Mouse (Mus musculus): ENCODE results near the gene Dnaaf5. TPM values are rescaled to one million over a fixed set of nuclear protein-coding genes. Genes with fewer than 3 reads are reported as not detected.

Gene Dnaaf5
- polyA plus RNA-seq, 1 experiment from 2014 or later: 4.0 TPM

- H3K4me3 ChIP-seq (replicated peaks; ENCODE audit: low read depth, low read length): no peak overlapping the region
- no peaks in the 10 kb centered on the region for H3K27me3 ChIP-seq (ENCODE audit: control insufficient read depth, insufficient read depth, low read length)
- H3K27ac ChIP-seq (replicated peaks; ENCODE audit: low read depth, low read length): no peak overlapping the region
- DNase-seq (no peak), ATAC-seq (ENCODE audit: low FRiP score, low TSS enrichment) (no peak)
- H3K9ac ChIP-seq (replicated peaks; ENCODE audit: low read length): no peak overlapping the region
- H3K9me3 ChIP-seq (ENCODE audit: control insufficient read depth, low read length): no peaks in the 10 kb centered on the region
- H3K4me2 ChIP-seq (ENCODE audit: low read length): no peak overlapping the region
- peaks cover 6% of the 10 kb centered on the region; the same call in 1 of the 2 replicates for H3K4me1 ChIP-seq (ENCODE audit: control insufficient read depth, insufficient read depth, low read length)
- H3K36me3 ChIP-seq (ENCODE audit: control insufficient read depth, insufficient read depth, low read length): peaks cover 12% of the 10 kb centered on the region
Observed at GRCm38 (mm10) chr5:139208183-139208582, 58.2 kb downstream of the Dnaaf5 start.

- H3K4me3 ChIP-seq (replicated peaks; ENCODE audit: low read depth, low read length): no peak overlapping the region
- no peak overlapping the region for H3K27ac ChIP-seq (replicated peaks; ENCODE audit: low read depth, low read length)
- no peak for DNase-seq
- peaks cover 9% of the 10 kb centered on the region for H3K36me3 ChIP-seq (ENCODE audit: control insufficient read depth, insufficient read depth, low read length)
- ATAC-seq (ENCODE audit: low FRiP score, low TSS enrichment): no peak
- no peaks in the 10 kb centered on the region for H3K27me3 ChIP-seq (ENCODE audit: control insufficient read depth, insufficient read depth, low read length)
- H3K9me3 ChIP-seq (ENCODE audit: control insufficient read depth, low read length): no peaks in the 10 kb centered on the region
- WGBS: 91% methylated on average over 10 of the region's 10 CpGs
- peaks cover 6% of the 10 kb centered on the region; the same call in 1 of the 2 replicates for H3K4me1 ChIP-seq (ENCODE audit: control insufficient read depth, insufficient read depth, low read length)
- no peak overlapping the region for H3K4me2 ChIP-seq (ENCODE audit: low read length)
- H3K9ac ChIP-seq (replicated peaks; ENCODE audit: low read length): no peak overlapping the region
Observed at GRCm38 (mm10) chr5:139208871-139209684, 59.1 kb downstream of the Dnaaf5 start.

- H3K4me2 ChIP-seq (ENCODE audit: low read length): no peak overlapping the region
- ATAC-seq (ENCODE audit: low FRiP score, low TSS enrichment) (no peak), DNase-seq (no peak)
- WGBS: 96% methylated on average over 7 of the region's 7 CpGs
- H3K4me1 ChIP-seq (ENCODE audit: control insufficient read depth, insufficient read depth, low read length): peaks cover 6% of the 10 kb centered on the region; the same call in 1 of the 2 replicates
- H3K4me3 ChIP-seq (replicated peaks; ENCODE audit: low read depth, low read length): no peak overlapping the region
- H3K9me3 ChIP-seq (ENCODE audit: control insufficient read depth, low read length): no peaks in the 10 kb centered on the region
- H3K27ac ChIP-seq (replicated peaks; ENCODE audit: low read depth, low read length): no peak overlapping the region
- no peak overlapping the region for H3K9ac ChIP-seq (replicated peaks; ENCODE audit: low read length)
- H3K36me3 ChIP-seq (ENCODE audit: control insufficient read depth, insufficient read depth, low read length): peaks cover 9% of the 10 kb centered on the region
- no peaks in the 10 kb centered on the region for H3K27me3 ChIP-seq (ENCODE audit: control insufficient read depth, insufficient read depth, low read length)
Observed at GRCm38 (mm10) chr5:139209685-139210026, 59.6 kb downstream of the Dnaaf5 start.

GRCm38 (mm10) chr5:139211737-139212385 lies 61.8 kb downstream of the Dnaaf5 start:
- H3K27me3 ChIP-seq (ENCODE audit: control insufficient read depth, insufficient read depth, low read length): no peaks in the 10 kb centered on the region
- 93% methylated on average over 11 of the region's 11 CpGs for WGBS
- ATAC-seq (ENCODE audit: low FRiP score, low TSS enrichment) (no peak), DNase-seq (no peak)
- no peak overlapping the region for H3K4me2 ChIP-seq (ENCODE audit: low read length)
- H3K36me3 ChIP-seq (ENCODE audit: control insufficient read depth, insufficient read depth, low read length): peaks cover 26% of the 10 kb centered on the region
- H3K4me1 ChIP-seq (ENCODE audit: control insufficient read depth, insufficient read depth, low read length): 0 out of 2 replicates have a peak, but pooled peaks cover 2% of the 10 kb centered on the region
- no peak overlapping the region for H3K27ac ChIP-seq (replicated peaks; ENCODE audit: low read depth, low read length)
- H3K4me3 ChIP-seq (replicated peaks; ENCODE audit: low read depth, low read length): no peak overlapping the region
- H3K9ac ChIP-seq (replicated peaks; ENCODE audit: low read length): no peak overlapping the region
- H3K9me3 ChIP-seq (ENCODE audit: control insufficient read depth, low read length): no peaks in the 10 kb centered on the region

- no peak overlapping the region for H3K27ac ChIP-seq (replicated peaks; ENCODE audit: low read depth, low read length)
- H3K9me3 ChIP-seq (ENCODE audit: control insufficient read depth, low read length): no peaks in the 10 kb centered on the region
- H3K9ac ChIP-seq (replicated peaks; ENCODE audit: low read length): no peak overlapping the region
- no peaks in the 10 kb centered on the region for H3K27me3 ChIP-seq (ENCODE audit: control insufficient read depth, insufficient read depth, low read length)
- H3K4me3 ChIP-seq (replicated peaks; ENCODE audit: low read depth, low read length): no peak overlapping the region
- H3K4me2 ChIP-seq (ENCODE audit: low read length): no peak overlapping the region
- H3K36me3 ChIP-seq (ENCODE audit: control insufficient read depth, insufficient read depth, low read length): peaks cover 28% of the 10 kb centered on the region
- H3K4me1 ChIP-seq (ENCODE audit: control insufficient read depth, insufficient read depth, low read length): no peaks in the 10 kb centered on the region
- DNase-seq (no peak), ATAC-seq (ENCODE audit: low FRiP score, low TSS enrichment) (no peak)
Observed at GRCm38 (mm10) chr5:139214298-139214697, 64.3 kb downstream of the Dnaaf5 start.

GRCm38 (mm10) chr5:139215184-139215583 lies 65.2 kb downstream of the Dnaaf5 start:
- Histone ChIP-seq H3K27me3 (ENCODE audit: control insufficient read depth, insufficient read depth, low read length) (no peaks in the 10 kb centered on the region), H3K9me3 (ENCODE audit: control insufficient read depth, low read length) (no peaks in the 10 kb centered on the region), H3K27ac (replicated peaks; ENCODE audit: low read depth, low read length) (no peak overlapping the region), H3K36me3 (ENCODE audit: control insufficient read depth, insufficient read depth, low read length) (peaks cover 27% of the 10 kb centered on the region), H3K4me3 (replicated peaks; ENCODE audit: low read depth, low read length) (no peak overlapping the region), H3K4me1 (ENCODE audit: control insufficient read depth, insufficient read depth, low read length) (no peaks in the 10 kb centered on the region), H3K9ac (replicated peaks; ENCODE audit: low read length) (no peak overlapping the region), H3K4me2 (ENCODE audit: low read length) (no peak overlapping the region)
- DNase-seq (no peak), ATAC-seq (ENCODE audit: low FRiP score, low TSS enrichment) (no peak)
- 95% methylated on average over 5 of the region's 5 CpGs for WGBS

- H3K27me3 ChIP-seq (ENCODE audit: control insufficient read depth, insufficient read depth, low read length): no peaks in the 10 kb centered on the region
- H3K4me1 ChIP-seq (ENCODE audit: control insufficient read depth, insufficient read depth, low read length): no peaks in the 10 kb centered on the region
- WGBS: 95% methylated on average over 2 of the region's 2 CpGs
- H3K9me3 ChIP-seq (ENCODE audit: control insufficient read depth, low read length): no peaks in the 10 kb centered on the region
- H3K4me3 ChIP-seq (replicated peaks; ENCODE audit: low read depth, low read length): no peak overlapping the region
- H3K9ac ChIP-seq (replicated peaks; ENCODE audit: low read length): no peak overlapping the region
- no peak overlapping the region for H3K4me2 ChIP-seq (ENCODE audit: low read length)
- no peak overlapping the region for H3K27ac ChIP-seq (replicated peaks; ENCODE audit: low read depth, low read length)
- ATAC-seq (ENCODE audit: low FRiP score, low TSS enrichment) (no peak), DNase-seq (no peak)
- H3K36me3 ChIP-seq (ENCODE audit: control insufficient read depth, insufficient read depth, low read length): peaks cover 31% of the 10 kb centered on the region
Observed at GRCm38 (mm10) chr5:139216121-139216520, 66.1 kb downstream of the Dnaaf5 start.

- no peak overlapping the region for H3K27ac ChIP-seq (replicated peaks; ENCODE audit: low read depth, low read length)
- H3K4me2 ChIP-seq (ENCODE audit: low read length): no peak overlapping the region
- ATAC-seq (ENCODE audit: low FRiP score, low TSS enrichment) (no peak), DNase-seq (no peak)
- H3K27me3 ChIP-seq (ENCODE audit: control insufficient read depth, insufficient read depth, low read length): no peaks in the 10 kb centered on the region
- no peak overlapping the region for H3K4me3 ChIP-seq (replicated peaks; ENCODE audit: low read depth, low read length)
- no peaks in the 10 kb centered on the region for H3K9me3 ChIP-seq (ENCODE audit: control insufficient read depth, low read length)
- WGBS: 88% methylated on average over 3 of the region's 3 CpGs
- H3K9ac ChIP-seq (replicated peaks; ENCODE audit: low read length): no peak overlapping the region
- no peaks in the 10 kb centered on the region for H3K4me1 ChIP-seq (ENCODE audit: control insufficient read depth, insufficient read depth, low read length)
- H3K36me3 ChIP-seq (ENCODE audit: control insufficient read depth, insufficient read depth, low read length): peaks cover 37% of the 10 kb centered on the region
Observed at GRCm38 (mm10) chr5:139216774-139217173, 66.8 kb downstream of the Dnaaf5 start.

GRCm38 (mm10) chr5:139220006-139220515 lies 70.0 kb downstream of the Dnaaf5 start:
- H3K36me3 ChIP-seq (ENCODE audit: control insufficient read depth, insufficient read depth, low read length): peaks cover 67% of the 10 kb centered on the region
- 89% methylated on average over 4 of the region's 4 CpGs for WGBS

More at GRCm38 (mm10) chr5:139220006-139220515, 70.0 kb downstream of the Dnaaf5 start:
- H3K4me1 ChIP-seq (ENCODE audit: control insufficient read depth, insufficient read depth, low read length): no peaks in the 10 kb centered on the region
- H3K9me3 ChIP-seq (ENCODE audit: control insufficient read depth, low read length): no peaks in the 10 kb centered on the region
- H3K9ac ChIP-seq (replicated peaks; ENCODE audit: low read length): no peak overlapping the region
- H3K27ac ChIP-seq (replicated peaks; ENCODE audit: low read depth, low read length): no peak overlapping the region
- H3K4me3 ChIP-seq (replicated peaks; ENCODE audit: low read depth, low read length): no peak overlapping the region
- no peak overlapping the region for H3K4me2 ChIP-seq (ENCODE audit: low read length)
- ATAC-seq (ENCODE audit: low FRiP score, low TSS enrichment) (no peak), DNase-seq (no peak)
- no peaks in the 10 kb centered on the region for H3K27me3 ChIP-seq (ENCODE audit: control insufficient read depth, insufficient read depth, low read length)
